Mouse (Mus musculus): ENCODE results near the gene Naxd. TPM values are rescaled to one million over a fixed set of nuclear protein-coding genes. Genes with fewer than 3 reads are reported as not detected.
"Not testable (repeated sequence)": the region's sequence is repeated elsewhere in the genome, so short reads cannot be mapped to it uniquely, and the experiment has no call there.

Naxd gene
- polyA plus RNA-seq, 1 experiment from 2014 or later = 83.5 TPM

GRCm38 (mm10) chr8:11461847-11462246 lies 35.5 kb upstream of the Naxd start:
- H3K4me1 ChIP-seq (replicated peaks; ENCODE audit: control insufficient read depth, insufficient read depth, low read length) = peaks cover 17% of the 10 kb centered on the region
- H3K27me3 ChIP-seq (replicated peaks; ENCODE audit: control insufficient read depth, insufficient read depth, low read length) = no peaks in the 10 kb centered on the region
- no peak for TF ChIP-seq CTCF (IDR thresholded peaks at IDR 0.05; ENCODE audit: low read depth)
- H3K9me3 ChIP-seq (ENCODE audit: control insufficient read depth) = no peaks in the 10 kb centered on the region
- no peak for ATAC-seq
- WGBS = 46% methylated on average over 2 of the region's 2 CpGs
- no peaks in the 10 kb centered on the region for H3K36me3 ChIP-seq (ENCODE audit: control insufficient read depth, insufficient read depth)
- no peak overlapping the region for H3K9ac ChIP-seq (ENCODE audit: low read depth, low read length)
- H3K4me3 ChIP-seq (ENCODE audit: low read depth, low read length) = no peak overlapping the region
- no peak overlapping the region for H3K27ac ChIP-seq (ENCODE audit: low read depth, low read length)
- H3K4me2 ChIP-seq (replicated peaks; ENCODE audit: low read depth) = no peak overlapping the region

- no peak for TF ChIP-seq CTCF (IDR thresholded peaks at IDR 0.05; ENCODE audit: low read depth)
Measured at GRCm38 (mm10) chr8:11462641-11463040, 34.7 kb upstream of the Naxd start.

GRCm38 (mm10) chr8:11463541-11463888 lies 33.8 kb upstream of the Naxd start:
- Histone ChIP-seq H3K9ac (ENCODE audit: low read depth, low read length) (no peak overlapping the region), H3K4me3 (ENCODE audit: low read depth, low read length) (no peak overlapping the region), H3K4me2 (replicated peaks; ENCODE audit: low read depth) (no peak overlapping the region), H3K4me1 (replicated peaks; ENCODE audit: control insufficient read depth, insufficient read depth, low read length) (peaks cover 15% of the 10 kb centered on the region), H3K27ac (ENCODE audit: low read depth, low read length) (peak overlapping the region; percentile 85), H3K27me3 (replicated peaks; ENCODE audit: control insufficient read depth, insufficient read depth, low read length) (no peaks in the 10 kb centered on the region), H3K9me3 (ENCODE audit: control insufficient read depth) (no peaks in the 10 kb centered on the region), H3K36me3 (ENCODE audit: control insufficient read depth, insufficient read depth) (peaks cover 6% of the 10 kb centered on the region)
- ATAC-seq = no peak
- WGBS = 84% methylated on average over 2 of the region's 2 CpGs
- TF ChIP-seq CTCF (IDR thresholded peaks at IDR 0.05; ENCODE audit: low read depth) = no peak

More at GRCm38 (mm10) chr8:11462641-11463040, 34.7 kb upstream of the Naxd start:
- H3K27me3 ChIP-seq (replicated peaks; ENCODE audit: control insufficient read depth, insufficient read depth, low read length) = no peaks in the 10 kb centered on the region
- no peak overlapping the region for H3K4me2 ChIP-seq (replicated peaks; ENCODE audit: low read depth)
- 87% methylated on average over 4 of the region's 4 CpGs for WGBS
- no peak for ATAC-seq
- peaks cover 17% of the 10 kb centered on the region for H3K4me1 ChIP-seq (replicated peaks; ENCODE audit: control insufficient read depth, insufficient read depth, low read length)
- H3K27ac ChIP-seq (ENCODE audit: low read depth, low read length) = no peak overlapping the region
- H3K9ac ChIP-seq (ENCODE audit: low read depth, low read length) = no peak overlapping the region
- H3K36me3 ChIP-seq (ENCODE audit: control insufficient read depth, insufficient read depth) = peaks cover 6% of the 10 kb centered on the region
- no peak overlapping the region for H3K4me3 ChIP-seq (ENCODE audit: low read depth, low read length)
- H3K9me3 ChIP-seq (ENCODE audit: control insufficient read depth) = no peaks in the 10 kb centered on the region

- Histone ChIP-seq H3K27me3 (replicated peaks; ENCODE audit: control insufficient read depth, insufficient read depth, low read length) (no peaks in the 10 kb centered on the region), H3K27ac (ENCODE audit: low read depth, low read length) (peak overlapping the region; percentile 85), H3K4me2 (replicated peaks; ENCODE audit: low read depth) (no peak overlapping the region), H3K9ac (ENCODE audit: low read depth, low read length) (no peak overlapping the region), H3K36me3 (ENCODE audit: control insufficient read depth, insufficient read depth) (peaks cover 6% of the 10 kb centered on the region), H3K4me3 (ENCODE audit: low read depth, low read length) (no peak overlapping the region), H3K9me3 (ENCODE audit: control insufficient read depth) (no peaks in the 10 kb centered on the region), H3K4me1 (replicated peaks; ENCODE audit: control insufficient read depth, insufficient read depth, low read length) (peaks cover 10% of the 10 kb centered on the region)
- 46% methylated on average over 12 of the region's 12 CpGs for WGBS
- ATAC-seq = peak; percentile 82
- no peak for TF ChIP-seq CTCF (IDR thresholded peaks at IDR 0.05; ENCODE audit: low read depth)
Measured at GRCm38 (mm10) chr8:11463889-11464706, 33.2 kb upstream of the Naxd start.

GRCm38 (mm10) chr8:11464707-11464964 lies 32.7 kb upstream of the Naxd start:
- H3K4me1 ChIP-seq (replicated peaks; ENCODE audit: control insufficient read depth, insufficient read depth, low read length) = peaks cover 8% of the 10 kb centered on the region
- peaks cover 6% of the 10 kb centered on the region for H3K36me3 ChIP-seq (ENCODE audit: control insufficient read depth, insufficient read depth)
- H3K9me3 ChIP-seq (ENCODE audit: control insufficient read depth) = no peaks in the 10 kb centered on the region
- WGBS = 47% methylated on average over 3 of the region's 3 CpGs
- no peak overlapping the region for H3K4me2 ChIP-seq (replicated peaks; ENCODE audit: low read depth)
- H3K9ac ChIP-seq (ENCODE audit: low read depth, low read length) = no peak overlapping the region
- H3K27me3 ChIP-seq (replicated peaks; ENCODE audit: control insufficient read depth, insufficient read depth, low read length) = no peaks in the 10 kb centered on the region
- H3K4me3 ChIP-seq (ENCODE audit: low read depth, low read length) = no peak overlapping the region
- no peak for ATAC-seq
- no peak for TF ChIP-seq CTCF (IDR thresholded peaks at IDR 0.05; ENCODE audit: low read depth)
- H3K27ac ChIP-seq (ENCODE audit: low read depth, low read length) = peak overlapping the region; percentile 85; the same call in 1 of the 2 replicates

- ATAC-seq = no peak
- H3K36me3 ChIP-seq (ENCODE audit: control insufficient read depth, insufficient read depth) = peaks cover 6% of the 10 kb centered on the region
- H3K9ac ChIP-seq (ENCODE audit: low read depth, low read length) = no peak overlapping the region
- no peak overlapping the region for H3K4me2 ChIP-seq (replicated peaks; ENCODE audit: low read depth)
- no peaks in the 10 kb centered on the region for H3K9me3 ChIP-seq (ENCODE audit: control insufficient read depth)
- 88% methylated on average over 4 of the region's 4 CpGs for WGBS
- TF ChIP-seq CTCF (IDR thresholded peaks at IDR 0.05; ENCODE audit: low read depth) = no peak
- peaks cover 6% of the 10 kb centered on the region for H3K4me1 ChIP-seq (replicated peaks; ENCODE audit: control insufficient read depth, insufficient read depth, low read length)
- H3K4me3 ChIP-seq (ENCODE audit: low read depth, low read length) = no peak overlapping the region
- H3K27ac ChIP-seq (ENCODE audit: low read depth, low read length) = no peak overlapping the region
- no peaks in the 10 kb centered on the region for H3K27me3 ChIP-seq (replicated peaks; ENCODE audit: control insufficient read depth, insufficient read depth, low read length)
Measured at GRCm38 (mm10) chr8:11465619-11466018, 31.7 kb upstream of the Naxd start.

- not testable (repeated sequence) for H3K4me2 ChIP-seq (replicated peaks; ENCODE audit: low read depth); H3K27ac ChIP-seq (ENCODE audit: low read depth, low read length); H3K27me3 ChIP-seq (replicated peaks; ENCODE audit: control insufficient read depth, insufficient read depth, low read length); H3K9me3 ChIP-seq (ENCODE audit: control insufficient read depth); ATAC-seq; H3K9ac ChIP-seq (ENCODE audit: low read depth, low read length); H3K4me1 ChIP-seq (replicated peaks; ENCODE audit: control insufficient read depth, insufficient read depth, low read length); H3K36me3 ChIP-seq (ENCODE audit: control insufficient read depth, insufficient read depth); H3K4me3 ChIP-seq (ENCODE audit: low read depth, low read length)
- WGBS = 91% methylated on average over 4 of the region's 5 CpGs
Measured at GRCm38 (mm10) chr8:11466528-11466927, 30.8 kb upstream of the Naxd start.

Measured in intestine, postnatal 0 days (tissue).